ENCODE assay signal across 9 mouse cellular contexts in the genomic region with DNA sequence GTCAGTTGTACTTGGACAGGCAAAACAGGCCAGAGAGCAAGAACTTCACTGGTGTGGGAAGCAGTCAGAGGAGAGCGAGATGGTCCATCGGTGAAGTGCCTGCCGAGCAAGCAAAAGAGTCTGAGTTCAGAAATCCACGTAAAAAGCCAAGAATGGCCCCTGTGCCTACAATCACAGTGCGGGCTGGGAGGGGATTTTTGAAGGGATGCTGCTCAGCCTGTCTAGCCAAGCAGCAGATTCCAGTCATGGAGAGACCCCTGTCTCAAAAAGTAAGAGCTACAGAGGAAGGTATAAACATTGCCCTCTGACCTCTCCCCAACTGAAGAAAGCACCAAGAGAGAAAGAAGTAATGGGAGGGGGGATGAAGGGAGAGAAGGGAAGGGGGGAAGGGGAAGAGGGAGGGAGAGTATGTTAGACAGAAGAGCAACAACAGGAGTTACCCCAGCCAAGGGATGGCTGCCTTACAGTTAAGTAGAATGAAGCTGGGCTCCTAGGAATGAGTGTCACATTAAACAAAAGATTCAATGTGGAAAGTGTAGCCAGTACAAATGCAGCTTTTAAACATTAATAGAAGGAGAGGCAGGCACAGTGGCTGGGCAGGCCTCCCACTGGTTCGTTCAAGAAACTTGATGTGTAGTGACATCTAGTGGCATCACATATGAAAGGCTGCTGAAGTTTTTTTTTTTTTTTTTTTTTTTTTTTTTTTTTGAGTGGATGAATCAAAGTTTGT.
DNase-seq lines count a peak whose midpoint lies in the region; ATAC-seq lines count a peak whose summit lies in the region.
"Had no signal": no experiment of that assay in that cellular context is flagged by ENCODE, and none has a peak within 500 bp of the region (broad histone marks: within the 10 kb centered on the region; RNA-seq: fewer than 3 reads in every experiment).

No protein-coding gene starts in this region.

- no peak overlapping the region for H3K9ac ChIP-seq in kidney, embryonic 16.5 days (replicated peaks; ENCODE audit: low read length)
- no peak overlapping the region for H3K9ac ChIP-seq in lung, embryonic 16.5 days (ENCODE audit: low read length)
- H3K9ac ChIP-seq: embryonic facial prominence, embryonic 12.5 days had no signal

- no peak overlapping the region for H3K27ac ChIP-seq in kidney, embryonic 16.5 days (ENCODE audit: low read length)
- H3K27ac ChIP-seq in lung, embryonic 16.5 days (ENCODE audit: low read length): no peak overlapping the region
- H3K27ac ChIP-seq: embryonic facial prominence, embryonic 12.5 days had no signal

- DNase-seq in testis, postnatal 10 days (ENCODE audit: low spot score): peak; percentile 63
- DNase-seq in testis, postnatal 14 days (ENCODE audit: low spot score): no peak
- DNase-seq in embryo, embryonic 11 days: peak; percentile 84
- peak; percentile 45 for DNase-seq in heart, adult 8-10 months (ENCODE audit: low spot score)
- peak; percentile 32 for DNase-seq in right cerebral cortex, adult 18-20 months
- DNase-seq in T-cell, adult 2 months (ENCODE audit: low spot score): no peak

- no peaks in the 10 kb centered on the region for H3K4me1 ChIP-seq in kidney, embryonic 16.5 days (ENCODE audit: insufficient read depth, low read length)
- no peaks in the 10 kb centered on the region for H3K4me1 ChIP-seq in lung, embryonic 16.5 days (replicated peaks; ENCODE audit: control insufficient read depth, insufficient read depth, low read length)
- H3K4me1 ChIP-seq: embryonic facial prominence, embryonic 12.5 days had no signal

- H3K4me2 ChIP-seq in kidney, embryonic 16.5 days (replicated peaks; ENCODE audit: low read depth, low read length): no peak overlapping the region
- no peak overlapping the region for H3K4me2 ChIP-seq in lung, embryonic 16.5 days (ENCODE audit: low read depth, low read length)
- H3K4me2 ChIP-seq: embryonic facial prominence, embryonic 12.5 days had no signal

- 54% methylated on average over 6 of the region's 6 CpGs for WGBS in kidney, embryonic 16.5 days
- WGBS in lung, embryonic 16.5 days: 55% methylated on average over 6 of the region's 6 CpGs

- H3K4me3 ChIP-seq in kidney, embryonic 16.5 days (ENCODE audit: low read length): no peak overlapping the region
- H3K4me3 ChIP-seq in lung, embryonic 16.5 days (ENCODE audit: low read length): no peak overlapping the region
- H3K4me3 ChIP-seq: embryonic facial prominence, embryonic 12.5 days had no signal

- H3K9me3 ChIP-seq in kidney, embryonic 16.5 days (ENCODE audit: low read length): no peaks in the 10 kb centered on the region
- no peaks in the 10 kb centered on the region for H3K9me3 ChIP-seq in lung, embryonic 16.5 days (ENCODE audit: control insufficient read depth, low read length)
- H3K9me3 ChIP-seq: embryonic facial prominence, embryonic 12.5 days had no signal

- H3K27me3 ChIP-seq in kidney, embryonic 16.5 days (ENCODE audit: insufficient read depth, low read length): no peaks in the 10 kb centered on the region
- no peaks in the 10 kb centered on the region for H3K27me3 ChIP-seq in lung, embryonic 16.5 days (ENCODE audit: control insufficient read depth, insufficient read depth, low read depth, low read length)
- H3K27me3 ChIP-seq: embryonic facial prominence, embryonic 12.5 days had no signal

- ATAC-seq in kidney, embryonic 16.5 days (ENCODE audit: low FRiP score, low TSS enrichment): peak; percentile 67; the same call in 1 of the 2 replicates
- ATAC-seq in lung, embryonic 16.5 days (ENCODE audit: low read depth): peak; percentile 73

- no peaks in the 10 kb centered on the region for H3K36me3 ChIP-seq in kidney, embryonic 16.5 days (ENCODE audit: insufficient read depth, low read length)
- H3K36me3 ChIP-seq in lung, embryonic 16.5 days (ENCODE audit: control insufficient read depth, insufficient read depth, low read length): no peaks in the 10 kb centered on the region
- H3K36me3 ChIP-seq: embryonic facial prominence, embryonic 12.5 days had no signal

Comparison
In these comparisons a context has a peak if more than half of its experiments do, and no peak if none do; other contexts are left out.
1. DNase-seq: peak in testis, postnatal 10 days (single experiment), embryo, embryonic 11 days (single experiment), heart, adult 8-10 months (single experiment) and right cerebral cortex, adult 18-20 months (single experiment); none in testis, postnatal 14 days (single experiment) and T-cell, adult 2 months (single experiment).